Mouse (Mus musculus) layer of hippocampus, adult 8-10 months (tissue): ENCODE results near the gene Heg1. TPM values are rescaled to one million over a fixed set of nuclear protein-coding genes. Genes with fewer than 3 reads are reported as not detected.

Experiments used
- DNase-seq, 2 experiments: peaks; one replicate each; pipeline ENCODE4 v3.0.0; 2022; ENCODE audit warnings: low spot score in 2 of 2
- total RNA-seq, 4 experiments: library from RNA; stranded (reverse); gene quantifications; 2 replicates each; pipeline ENCODE4 v1.2.4; 2022

The Heg1 gene
- total RNA-seq, 4 experiments from 2014 or later = 27.2 to 29.3 (median 28.4) TPM

DNA sequence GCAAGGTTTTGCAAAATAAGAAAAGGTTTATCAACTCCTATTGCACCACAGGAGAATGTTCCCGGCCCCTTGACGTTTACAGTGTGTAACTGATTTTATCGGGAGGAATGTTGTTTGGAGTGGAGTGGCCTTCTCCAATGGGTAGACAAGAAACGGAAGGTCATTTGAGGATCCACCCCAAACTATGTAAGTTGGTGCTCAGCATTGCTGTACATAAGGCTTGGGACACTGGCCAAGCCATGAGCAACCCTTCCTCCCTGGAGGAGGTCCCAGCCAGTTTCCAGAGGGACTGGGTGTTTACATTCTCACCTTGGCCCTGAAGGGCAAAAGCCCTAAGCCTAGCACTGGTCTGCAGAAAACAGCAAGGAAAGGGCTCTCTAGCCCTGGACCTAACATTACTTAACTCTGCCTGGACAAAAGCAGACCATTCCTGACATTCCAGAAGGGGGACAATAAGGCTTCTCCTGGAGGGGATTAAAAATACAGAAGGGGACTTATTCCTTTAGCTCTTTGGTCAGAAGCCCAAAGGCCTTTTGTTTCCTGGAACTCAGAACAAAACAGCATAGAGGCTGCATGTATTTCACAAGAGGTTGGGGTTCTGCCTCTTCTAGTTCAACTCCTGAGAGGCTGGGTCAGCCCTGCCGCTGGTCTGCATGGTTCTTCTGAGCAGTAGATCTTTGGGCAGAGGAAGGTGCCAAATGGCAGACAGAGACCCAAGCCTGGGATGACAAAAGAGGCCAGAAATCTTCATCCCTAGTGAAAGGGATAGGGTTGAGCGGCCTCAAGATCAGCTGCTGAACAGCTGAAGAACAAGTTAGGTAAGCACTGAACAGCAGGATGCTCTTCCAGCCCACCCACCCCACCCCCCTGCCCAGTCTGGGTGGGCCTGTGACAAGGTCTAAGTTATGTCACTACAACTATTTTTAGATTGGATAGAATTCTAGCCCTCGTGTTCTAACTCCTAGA lies 7.5 kb upstream of the Heg1 start:
- no peak for DNase-seq

DNA sequence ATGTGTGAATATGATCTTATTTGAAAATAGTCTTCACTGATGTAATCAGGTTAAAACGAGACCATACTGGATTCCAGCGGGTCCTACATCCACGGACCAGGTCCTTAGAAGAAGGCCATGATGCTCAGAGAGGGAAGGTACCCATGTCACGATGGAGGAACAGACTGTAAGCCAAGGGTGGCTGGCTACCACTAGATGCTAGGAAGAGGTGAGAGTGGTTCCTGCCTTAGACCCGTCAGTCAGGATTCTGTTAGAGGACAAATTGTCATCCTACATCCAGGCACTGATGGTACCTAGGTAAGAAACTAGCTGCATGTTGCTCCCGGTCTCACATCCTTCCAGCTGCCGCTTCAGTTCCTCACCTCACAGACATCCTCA lies 6.9 kb upstream of the Heg1 start:
- no peak for DNase-seq

- no peak for DNase-seq
Observed at GRCm38 (mm10) chr16:33677901-33678300, 6.3 kb upstream of the Heg1 start.

DNA sequence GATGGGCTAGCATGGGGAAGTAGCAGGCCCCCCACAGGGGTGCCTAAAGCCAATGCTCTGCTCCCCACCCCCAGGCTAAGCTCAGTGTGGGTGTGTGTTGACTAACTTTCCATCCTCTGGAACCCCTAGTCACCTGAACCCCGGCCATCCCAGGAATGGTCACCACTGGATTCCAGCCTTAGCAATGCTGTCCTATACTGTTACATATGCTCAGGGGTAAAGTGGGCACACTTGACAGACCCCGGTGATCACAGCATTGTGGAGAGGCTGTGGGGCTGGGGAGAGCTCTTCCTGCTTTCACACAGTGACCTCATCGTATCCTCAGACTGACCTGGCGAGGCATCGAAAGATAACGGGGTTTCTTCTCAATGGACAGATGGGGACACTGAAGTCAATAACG lies 3.9 kb upstream of the Heg1 start:
- DNase-seq = no peak

DNA sequence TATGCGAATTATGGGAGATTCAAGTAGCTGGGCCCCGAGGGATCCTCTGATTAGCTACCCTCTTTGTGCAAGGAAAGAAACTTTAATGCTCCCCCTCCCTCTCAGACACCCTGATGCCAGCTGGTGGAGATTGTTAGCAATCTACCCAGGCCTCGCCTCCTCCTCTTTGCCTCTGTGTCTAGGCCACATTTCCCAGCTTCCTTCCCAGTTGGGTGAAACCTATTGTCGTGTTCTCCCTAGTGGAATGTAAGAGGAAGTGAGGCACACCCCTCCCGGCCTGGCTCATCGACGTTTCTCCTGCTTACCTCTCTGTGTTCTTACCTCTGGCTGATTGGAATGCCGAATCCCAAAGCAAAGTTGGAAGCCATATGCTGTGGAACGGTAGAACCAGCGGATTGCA lies 3.4 kb upstream of the Heg1 start:
- DNase-seq = no peak

DNA sequence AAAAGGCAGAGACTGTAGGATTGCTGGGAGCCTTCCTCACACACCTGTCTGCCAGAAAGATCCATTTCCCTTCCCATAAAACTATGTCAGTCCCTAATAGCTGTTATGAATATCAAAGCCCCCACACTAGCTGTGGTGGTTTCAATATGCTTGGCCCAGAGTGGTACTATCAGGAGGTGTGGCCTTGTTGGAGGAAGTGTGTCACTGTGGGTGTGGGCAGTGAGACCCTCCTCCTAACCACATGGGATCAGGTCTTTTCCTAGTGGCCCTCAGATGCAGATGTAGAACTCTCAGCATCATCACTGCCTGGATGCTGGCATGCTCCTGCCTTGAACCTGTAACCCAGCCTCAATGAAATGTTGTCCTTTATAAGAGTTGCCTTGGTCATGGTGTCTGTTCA lies 2.5 kb upstream of the Heg1 start:
- DNase-seq = no peak

DNA sequence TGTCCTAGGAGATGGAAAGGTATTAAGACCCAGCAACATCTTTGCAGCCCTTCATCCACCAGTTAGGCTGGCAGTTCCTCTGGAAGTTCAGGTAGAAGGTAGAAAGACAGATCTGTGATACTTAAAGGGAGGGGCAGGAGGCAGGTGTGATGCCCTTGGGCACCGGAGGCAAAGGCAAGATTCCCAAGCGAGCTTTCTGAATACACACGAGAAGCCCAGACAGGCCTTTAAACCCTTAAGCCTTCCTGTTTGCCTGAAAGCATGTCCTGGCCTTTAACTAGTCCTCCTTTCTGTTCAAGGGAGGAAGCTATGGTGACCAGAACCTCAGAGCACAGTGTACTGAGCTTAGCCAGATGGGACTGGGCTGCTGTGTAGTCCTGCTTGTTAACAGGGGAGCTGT lies 1.5 kb upstream of the Heg1 start:
- no peak for DNase-seq

DNA sequence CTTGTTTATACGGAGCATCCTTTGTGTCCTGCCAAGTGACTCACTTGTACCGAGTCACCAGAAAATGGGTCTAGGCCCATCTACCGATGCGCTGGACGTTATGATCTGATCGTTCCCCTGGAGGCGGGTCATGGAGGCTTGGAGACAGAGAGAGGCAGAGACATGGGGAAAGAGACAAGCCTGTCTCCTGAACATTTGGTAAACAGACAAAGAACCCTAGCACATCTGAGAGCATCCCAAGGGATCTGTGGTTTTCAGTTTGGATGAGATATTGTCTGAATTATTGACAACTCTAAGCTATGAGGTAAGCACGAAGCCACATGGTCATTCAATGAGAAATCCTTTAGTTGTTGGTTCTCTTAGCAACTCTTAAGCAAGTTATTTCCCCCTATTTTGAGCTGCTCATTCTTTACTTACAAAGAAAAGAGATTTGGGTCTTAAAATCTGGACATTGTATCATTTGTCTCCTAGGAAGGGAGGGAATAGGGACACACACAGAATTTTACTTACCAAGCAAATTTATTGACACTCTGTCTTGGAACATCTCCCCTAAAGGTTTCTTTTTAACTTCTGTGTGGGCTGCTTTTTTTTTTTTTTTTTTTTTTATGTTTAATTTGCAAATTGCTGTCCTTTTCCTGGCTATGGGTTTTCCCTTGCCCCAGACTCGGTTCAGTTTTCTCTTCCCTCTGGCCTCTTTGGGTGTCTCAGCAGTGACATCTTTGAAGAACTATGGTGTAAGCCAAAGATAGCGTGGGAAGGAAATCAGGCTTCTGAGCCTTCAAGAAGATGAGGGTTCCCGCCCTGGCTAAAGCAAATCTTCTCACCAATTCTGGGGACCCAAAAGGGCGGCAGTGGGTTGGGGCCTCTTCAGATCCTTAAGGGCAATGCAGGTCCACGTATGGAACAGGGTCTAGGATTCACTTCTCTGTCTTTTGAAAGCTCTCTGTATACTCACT lies 686 bp upstream of the Heg1 start:
- no peak for DNase-seq

- no peak for DNase-seq
Observed at GRCm38 (mm10) chr16:33684703-33685701, 832 bp downstream of the Heg1 start.

DNA sequence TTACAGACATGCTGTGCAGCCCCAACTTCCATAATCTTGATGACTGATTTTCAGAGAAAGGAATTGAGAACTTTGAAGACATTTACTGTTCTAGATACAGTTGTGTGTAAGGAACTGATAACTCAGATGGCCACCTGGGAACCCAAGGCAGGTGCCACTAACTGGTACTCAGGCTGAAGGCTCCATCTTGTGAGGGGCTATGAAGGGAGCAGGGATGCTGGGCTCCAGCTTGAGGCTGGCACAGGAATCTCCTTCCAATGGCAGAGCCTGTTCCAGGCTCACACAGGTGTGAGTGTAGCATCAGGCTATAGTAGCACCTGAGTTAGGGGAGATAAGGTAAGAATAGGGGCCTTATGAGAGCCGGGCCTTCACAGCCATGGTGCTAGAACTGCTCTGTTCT lies 1.9 kb downstream of the Heg1 start:
- no peak for DNase-seq

GRCm38 (mm10) chr16:33687724-33688123 lies 3.6 kb downstream of the Heg1 start:
- no peak for DNase-seq

DNA sequence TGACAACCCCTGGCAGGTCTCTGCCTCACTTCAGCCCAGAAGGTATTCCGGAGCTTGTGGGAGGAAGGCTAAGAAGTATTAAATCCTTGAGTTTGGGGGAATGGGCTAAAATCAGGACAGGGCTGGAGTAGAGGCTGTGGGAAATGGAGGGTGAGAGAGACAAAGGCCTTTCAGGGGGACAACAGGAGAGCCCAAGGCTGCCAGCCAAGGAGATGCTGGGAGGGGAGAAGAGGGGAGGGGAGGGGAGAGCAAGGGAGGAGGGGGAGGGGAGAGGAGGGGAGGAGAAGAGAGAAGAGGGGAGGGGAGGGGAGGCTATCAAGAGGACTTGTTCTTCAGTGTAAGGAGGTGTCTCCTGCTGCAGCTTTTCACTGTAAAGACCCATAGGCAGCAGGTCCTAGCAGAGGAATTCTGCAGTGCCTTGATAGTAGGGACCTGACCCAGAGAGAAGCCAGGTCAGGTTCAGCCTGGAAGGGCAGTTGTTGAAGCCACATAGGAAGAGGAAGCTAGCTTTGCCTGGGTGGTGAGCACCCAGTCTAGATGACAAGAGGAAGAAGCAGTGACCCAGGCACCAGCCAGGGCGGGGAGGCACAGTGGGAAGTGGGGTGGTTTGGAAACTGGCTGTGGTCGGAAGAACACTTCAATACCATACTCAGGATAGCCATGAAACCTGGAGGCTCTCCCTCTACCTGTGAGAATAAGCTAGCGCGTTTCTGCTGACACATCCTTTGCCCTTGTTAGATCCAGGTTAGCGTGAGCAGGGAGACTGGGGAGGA lies 7.0 kb downstream of the Heg1 start:
- no peak for DNase-seq

- no peak for DNase-seq
Observed at GRCm38 (mm10) chr16:33693553-33693952, 9.4 kb downstream of the Heg1 start.

DNA sequence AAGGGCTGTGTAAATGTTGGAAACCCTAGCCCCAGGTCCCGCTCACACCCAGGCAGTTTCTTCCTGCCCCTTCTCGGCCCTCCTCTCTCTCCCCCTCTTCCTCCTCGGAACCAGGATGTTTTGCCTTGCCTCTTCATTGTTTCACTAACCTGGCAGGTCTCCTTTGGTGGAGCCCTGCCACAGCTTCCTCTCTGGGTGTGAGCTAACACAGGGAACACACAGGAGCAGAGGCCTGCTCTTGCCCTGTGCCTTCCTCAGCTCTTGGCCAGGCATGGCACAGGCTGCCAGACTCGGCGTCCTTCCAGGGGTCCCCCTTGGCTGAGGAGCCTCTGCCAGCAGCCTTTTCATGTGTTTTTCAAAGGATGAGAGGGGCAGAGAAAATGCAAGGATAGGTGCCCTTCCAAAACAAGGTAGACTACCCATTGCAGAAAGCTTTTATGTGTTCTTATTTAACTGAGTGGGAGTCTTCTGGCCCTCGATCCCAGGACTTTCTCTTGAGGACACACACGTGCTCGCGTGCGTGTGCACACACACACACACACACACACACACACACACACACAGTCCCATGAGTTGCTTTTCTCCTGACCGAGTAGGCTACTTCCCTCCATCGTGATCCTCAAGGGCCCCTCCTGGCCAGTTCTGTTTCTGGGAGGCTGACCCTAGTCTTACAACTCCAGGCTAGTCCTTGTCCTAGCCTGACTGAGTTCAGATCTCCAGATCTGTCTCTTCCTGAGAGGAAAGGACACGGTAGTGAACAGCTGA lies 12.8 kb downstream of the Heg1 start:
- no peak for DNase-seq

DNA sequence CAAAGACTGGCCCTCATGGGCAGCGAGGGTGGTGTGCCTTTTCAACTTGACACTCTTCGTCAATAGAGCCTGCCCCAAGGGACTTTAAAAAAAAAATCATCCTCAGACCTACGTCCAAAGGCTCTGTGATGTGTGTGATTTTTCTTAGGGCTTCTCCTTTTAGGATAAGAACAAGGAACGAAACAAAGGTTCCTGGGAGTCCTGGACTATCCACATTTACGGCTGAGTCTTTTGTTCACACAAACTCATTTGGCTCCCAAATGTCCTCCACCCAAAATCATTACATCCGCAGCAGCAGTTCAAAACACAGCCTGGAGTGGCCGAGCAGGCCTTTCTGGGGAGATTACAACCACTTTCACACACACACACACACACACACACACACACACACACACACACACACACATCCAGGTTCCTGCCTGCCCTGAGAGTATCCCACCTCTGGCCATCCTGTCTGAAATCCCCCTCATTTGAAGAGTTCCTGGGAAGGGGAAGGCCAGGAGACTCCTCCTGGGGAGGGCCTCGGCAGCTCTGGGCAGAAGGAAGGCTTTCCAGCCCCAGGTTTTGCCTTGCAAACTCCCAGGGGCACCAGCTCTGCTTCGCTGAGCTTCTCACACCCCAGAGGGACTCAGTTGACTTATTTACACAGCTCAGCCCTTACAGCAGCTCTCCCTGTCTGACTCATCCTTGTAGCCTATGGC lies 13.6 kb downstream of the Heg1 start:
- no peak for DNase-seq

DNA sequence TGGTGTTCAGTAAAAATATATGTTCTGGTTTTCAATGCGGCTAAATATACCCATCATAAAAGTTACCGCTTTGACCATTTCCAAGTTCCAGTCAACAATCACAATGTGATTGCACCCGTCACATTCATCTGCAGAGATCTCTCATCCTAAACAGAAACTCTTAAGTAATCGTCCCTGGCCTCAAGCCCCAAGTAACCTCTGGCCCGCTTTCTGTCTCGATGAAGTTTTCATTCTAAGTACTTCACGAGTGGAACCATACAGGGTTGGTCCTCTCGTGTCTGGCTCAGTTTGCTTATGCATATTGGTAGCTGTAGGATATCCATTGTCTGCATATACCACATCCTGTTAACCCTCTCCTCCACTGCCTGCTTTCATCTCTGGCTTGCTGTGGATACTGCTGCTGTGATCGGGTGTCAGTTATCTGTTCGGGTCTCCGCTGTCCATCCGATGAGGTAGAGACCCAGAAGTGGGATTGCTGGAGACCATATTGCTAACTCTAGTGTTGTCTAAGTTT lies 14.2 kb downstream of the Heg1 start:
- DNase-seq = no peak

- DNase-seq = no peak
Observed at GRCm38 (mm10) chr16:33700584-33700983, 16.4 kb downstream of the Heg1 start.

- DNase-seq = no peak
Observed at GRCm38 (mm10) chr16:33701872-33702271, 17.7 kb downstream of the Heg1 start.

GRCm38 (mm10) chr16:33704289-33704688 lies 20.1 kb downstream of the Heg1 start:
- no peak for DNase-seq
